Mouse (Mus musculus) urinary bladder, postnatal 0 days (tissue): ENCODE data around the gene Tpx2. TPM values are rescaled to one million over a fixed set of nuclear protein-coding genes. Genes with fewer than 3 reads are reported as not detected.

ENCODE experiments used
- microRNA-seq: library from miRNA; unstranded; fragments of <30 nt; microRNA quantifications from one replicate; pipeline ENCODE4, GENCODE M21; 2016
- polyA plus RNA-seq: library from polyadenylated mRNA; unstranded; fragments of >200 nt; fragmentation: Nextera tagmentation; extraction: Ambion mirVana; gene quantifications from 2 replicates; pipeline ENCODE4 v1.2.1, GENCODE M21; 2015

Gene Tpx2
- polyA plus RNA-seq: 13.9 and 21.6 TPM in 2 replicates

DNA sequence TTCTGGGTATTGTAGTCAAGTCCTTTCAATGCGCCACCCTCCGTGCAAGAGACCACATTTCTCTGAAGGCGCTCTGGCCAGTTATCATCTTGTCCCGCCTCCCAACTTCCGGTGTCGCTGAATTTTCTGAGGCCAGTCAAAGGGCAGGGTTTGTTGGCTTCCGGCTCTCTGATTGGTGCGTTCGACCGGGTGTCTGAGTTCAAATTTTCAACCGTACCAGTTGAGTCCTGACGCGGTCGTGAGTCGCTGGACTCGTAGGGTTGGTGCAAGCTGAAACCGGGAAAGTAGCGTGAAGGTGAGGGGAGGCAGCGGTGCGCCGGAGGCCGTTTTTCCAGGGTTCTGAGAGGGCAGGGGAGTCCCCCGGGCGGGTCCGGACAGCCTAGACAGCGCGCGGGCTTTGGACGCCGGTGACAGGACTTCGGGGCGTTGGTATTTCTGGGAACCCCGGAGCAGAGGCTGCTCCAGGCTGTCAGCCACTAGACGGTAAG lies at the start of gene Tpx2:
Gene Tpx2 (plus strand): TSS at position 150 of the 488 bp plus-strand sequence.

DNA sequence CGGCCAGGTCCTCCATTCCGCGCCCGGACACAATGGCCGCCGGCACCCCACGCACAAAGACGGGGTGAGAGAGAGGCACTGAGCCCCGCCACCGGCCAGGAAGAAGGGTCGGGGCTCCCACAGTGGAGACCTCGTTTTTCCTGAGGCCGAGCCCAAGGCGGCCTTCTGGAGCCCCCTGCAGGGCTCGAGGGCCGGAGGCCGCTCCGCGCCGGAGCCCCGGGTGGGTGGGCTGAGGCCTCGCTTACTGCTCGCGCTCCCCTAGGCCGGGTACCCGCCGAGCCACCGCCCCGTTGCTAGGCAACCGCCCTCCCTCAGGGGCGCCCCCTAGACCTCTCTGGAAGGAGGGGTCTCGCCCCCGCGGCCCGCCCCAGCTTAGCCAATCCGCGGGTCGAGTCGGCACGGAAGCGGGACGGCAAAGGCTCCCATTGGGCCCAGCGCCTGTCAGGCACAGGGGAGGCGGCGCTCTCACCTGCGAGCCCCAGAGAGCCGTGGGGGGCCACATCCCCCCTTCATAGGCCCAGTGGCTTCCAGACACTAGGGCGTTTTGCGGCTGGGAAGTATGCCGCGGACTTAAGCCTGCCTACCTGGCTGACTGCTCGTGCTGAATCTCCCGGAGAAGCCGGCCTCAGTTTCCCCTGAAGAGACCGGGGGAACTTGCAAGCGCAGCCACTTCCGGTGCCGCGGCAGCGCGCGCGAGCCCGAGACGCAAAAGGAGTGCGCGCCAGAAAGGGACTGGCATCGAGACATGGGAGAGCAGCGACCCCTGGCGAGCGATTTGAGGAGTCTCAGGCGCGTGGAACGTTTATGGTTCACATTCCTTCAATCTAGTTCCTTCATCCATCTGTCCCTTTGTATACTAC lies 16.5 kb upstream of the Tpx2 start, which contains the start of gene Bcl2l1:
Gene Bcl2l1 (minus strand): TSS at position 710 of the 860 bp plus-strand sequence.

DNA sequence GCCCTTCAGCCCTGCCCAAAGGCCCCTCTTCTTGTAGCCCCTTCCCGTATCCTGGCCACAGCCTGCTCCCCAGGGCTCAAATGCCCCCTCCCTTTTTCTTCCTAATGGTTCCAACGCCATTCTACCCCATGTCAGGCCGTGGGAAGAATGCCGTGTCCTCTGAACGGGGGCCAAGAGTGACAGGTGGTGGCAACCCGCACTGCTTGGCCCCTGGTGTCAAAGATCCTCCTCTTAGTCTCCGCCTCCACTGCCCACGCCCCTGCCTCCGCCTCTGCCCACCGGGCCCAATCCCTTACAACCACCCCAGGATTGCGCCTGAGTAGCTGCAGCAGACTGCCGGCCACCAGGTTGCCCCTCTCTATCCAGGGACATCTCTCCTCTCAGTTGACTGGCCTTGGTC lies 63.3 kb downstream of the Tpx2 start, which contains the start of gene Mylk2:
Gene Mylk2 (plus strand): TSS at position 322 of the 400 bp plus-strand sequence.

DNA sequence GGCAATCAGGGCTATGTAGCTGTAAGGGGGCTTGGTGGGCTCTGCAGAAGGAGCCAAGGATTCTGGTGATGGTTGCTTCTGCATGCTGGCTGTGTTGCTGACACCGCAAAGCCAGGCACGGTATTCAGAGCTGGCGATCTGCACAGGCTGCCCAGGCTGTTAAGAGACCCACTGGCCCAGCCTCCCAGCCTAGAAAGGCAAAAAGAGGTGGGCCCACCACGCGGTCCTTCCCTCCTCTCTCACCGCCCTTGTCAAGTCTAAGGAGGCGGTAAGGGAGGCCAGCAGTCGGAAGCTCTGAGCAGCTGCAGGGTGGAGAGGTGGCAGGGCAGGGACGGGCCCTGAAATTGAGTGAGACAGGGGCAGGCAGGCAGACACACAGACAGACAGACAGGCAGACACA lies 85.3 kb downstream of the Tpx2 start, which contains the start of gene Foxs1:
Gene Foxs1 (minus strand): TSS at position 161 of the 400 bp plus-strand sequence.

Small RNA genes within 50 kb of the gene (microRNA-seq; reads per million reads assigned to microRNA genes)
- 1.2 reads per million for gene Mir5622

Other genes with a start within 250 kb of the Tpx2 start
- not detected in 2 replicates for gene Defb45, start 248.6 kb upstream of the Tpx2 start, polyA plus RNA-seq
- gene Defb36, start 243.6 kb upstream of the Tpx2 start, polyA plus RNA-seq: not detected in 2 replicates
- gene Defb25, start 224.9 kb upstream of the Tpx2 start, polyA plus RNA-seq: 0.74 and 1.2 TPM in 2 replicates
- gene Rem1, start 221.0 kb upstream of the Tpx2 start, polyA plus RNA-seq: 9.2 TPM in 2 replicates
- gene H13, start 178.5 kb upstream of the Tpx2 start, polyA plus RNA-seq: 79.5 and 83.8 TPM in 2 replicates
- gene Mcts2, start 160.9 kb upstream of the Tpx2 start, polyA plus RNA-seq: 33.1 and 33.7 TPM in 2 replicates
- 186 and 218 TPM in 2 replicates for gene Id1, start 111.7 kb upstream of the Tpx2 start, polyA plus RNA-seq
- gene Cox4i2, start 93.8 kb upstream of the Tpx2 start, polyA plus RNA-seq: 10.9 and 15.6 TPM in 2 replicates
- 87.3 and 90.0 TPM in 2 replicates for gene Bcl2l1, start 16.2 kb upstream of the Tpx2 start, polyA plus RNA-seq
- gene Mylk2, start 63.4 kb downstream of the Tpx2 start, polyA plus RNA-seq: 0.08 and 0.16 TPM in 2 replicates
- gene Foxs1, start 85.2 kb downstream of the Tpx2 start, polyA plus RNA-seq: 36.9 and 38.5 TPM in 2 replicates
- gene Dusp15, start 103.7 kb downstream of the Tpx2 start, polyA plus RNA-seq: 0.10 and 0.24 TPM in 2 replicates
- not detected in 2 replicates for gene Ttll9, start 114.5 kb downstream of the Tpx2 start, polyA plus RNA-seq
- gene Pdrg1, start 167.5 kb downstream of the Tpx2 start, polyA plus RNA-seq: 94.7 and 101 TPM in 2 replicates
- gene Xkr7, start 183.9 kb downstream of the Tpx2 start, polyA plus RNA-seq: not detected in 2 replicates
- gene Ccm2l, start 218.0 kb downstream of the Tpx2 start, polyA plus RNA-seq: 0.62 and 0.63 TPM in 2 replicates